In the genomic region with DNA sequence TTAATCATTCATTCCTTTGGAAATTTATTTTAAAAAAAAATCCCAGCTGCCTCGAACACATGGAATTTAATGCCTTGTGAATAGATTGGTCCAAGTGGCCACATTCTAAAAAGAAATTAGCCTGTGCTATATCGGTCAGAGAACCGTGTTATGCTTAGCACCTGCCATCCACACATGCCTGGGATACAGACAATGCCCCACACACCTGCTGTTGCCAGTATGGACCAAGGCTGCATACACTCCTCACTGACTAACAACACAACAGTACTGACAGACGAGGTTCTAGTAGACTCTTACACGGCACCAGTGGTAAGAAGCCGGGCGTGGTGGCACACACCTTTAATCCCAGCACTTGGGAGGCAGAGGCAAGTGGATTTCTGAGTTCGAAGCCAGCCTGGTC, we compare ENCODE assay signal across 14 mouse cellular contexts.
"Had no signal": no experiment of that assay in that cellular context is flagged by ENCODE, and none has a peak within 500 bp of the region (broad histone marks: within the 10 kb centered on the region; RNA-seq: fewer than 3 reads in every experiment).

No protein-coding gene starts in this region.

- H3K27ac ChIP-seq: layer of hippocampus, adult 2 months; liver, embryonic 14.5 days; neural tube, embryonic 13.5 days had no signal

- H3K9me3 ChIP-seq: neural tube, embryonic 13.5 days had no signal

- H3K9ac ChIP-seq: liver, embryonic 14.5 days; neural tube, embryonic 13.5 days had no signal

- H3K4me2 ChIP-seq: neural tube, embryonic 13.5 days had no signal

- H3K4me3 ChIP-seq: layer of hippocampus, adult 2 months; neural tube, embryonic 13.5 days had no signal

- H3K36me3 ChIP-seq: neural tube, embryonic 13.5 days had no signal

- DNase-seq: kidney, postnatal 10 days; kidney, postnatal 4 days; left cerebral cortex, postnatal 4 days; lung, adult 18-20 months; lung, postnatal 36 days; midbrain, embryonic 14.5 days; retina, postnatal 1 day; right cerebral cortex, postnatal 4 days; spleen, adult 18-20 months; thymus, adult 2 months; thymus, postnatal 25 days had no signal
